Mouse (Mus musculus): Measurements from ENCODE around the gene Pea15a. TPM values are rescaled to one million over a fixed set of nuclear protein-coding genes. Genes with fewer than 3 reads are reported as not detected.

The Pea15a gene
- polyA plus RNA-seq, 1 experiment from 2014 or later: 118 TPM

GRCm38 (mm10) chr1:172203566-172203965, 3.0 kb downstream of the Pea15a start:
- Histone ChIP-seq H3K4me2 (replicated peaks) (peak overlapping the region; percentile 77), H3K9ac (no peak overlapping the region), H3K4me3 (no peak overlapping the region), H3K4me1 (peaks cover 64% of the 10 kb centered on the region), H3K36me3 (peaks cover 31% of the 10 kb centered on the region), H3K27ac (peak overlapping the region; percentile 83), H3K9me3 (no peaks in the 10 kb centered on the region), H3K27me3 (no peaks in the 10 kb centered on the region)
- ATAC-seq (ENCODE audit: insufficient number of reproducible peaks, insufficient read depth, low FRiP score, low TSS enrichment): no peak
- 7% methylated on average over 4 of the region's 4 CpGs for WGBS

GRCm38 (mm10) chr1:172202894-172203522, 3.6 kb downstream of the Pea15a start:
- no peaks in the 10 kb centered on the region for H3K27me3 ChIP-seq
- H3K27ac ChIP-seq: peak overlapping the region; percentile 83
- no peaks in the 10 kb centered on the region for H3K9me3 ChIP-seq
- peak overlapping the region; percentile 77 for H3K4me2 ChIP-seq (replicated peaks)
- no peak overlapping the region for H3K9ac ChIP-seq
- no peak overlapping the region for H3K4me3 ChIP-seq
- peak; percentile 7; the same call in 1 of the 2 replicates for ATAC-seq (ENCODE audit: insufficient number of reproducible peaks, insufficient read depth, low FRiP score, low TSS enrichment)
- peaks cover 64% of the 10 kb centered on the region for H3K4me1 ChIP-seq
- 24% methylated on average over 2 of the region's 2 CpGs for WGBS
- H3K36me3 ChIP-seq: peaks cover 37% of the 10 kb centered on the region

DNA sequence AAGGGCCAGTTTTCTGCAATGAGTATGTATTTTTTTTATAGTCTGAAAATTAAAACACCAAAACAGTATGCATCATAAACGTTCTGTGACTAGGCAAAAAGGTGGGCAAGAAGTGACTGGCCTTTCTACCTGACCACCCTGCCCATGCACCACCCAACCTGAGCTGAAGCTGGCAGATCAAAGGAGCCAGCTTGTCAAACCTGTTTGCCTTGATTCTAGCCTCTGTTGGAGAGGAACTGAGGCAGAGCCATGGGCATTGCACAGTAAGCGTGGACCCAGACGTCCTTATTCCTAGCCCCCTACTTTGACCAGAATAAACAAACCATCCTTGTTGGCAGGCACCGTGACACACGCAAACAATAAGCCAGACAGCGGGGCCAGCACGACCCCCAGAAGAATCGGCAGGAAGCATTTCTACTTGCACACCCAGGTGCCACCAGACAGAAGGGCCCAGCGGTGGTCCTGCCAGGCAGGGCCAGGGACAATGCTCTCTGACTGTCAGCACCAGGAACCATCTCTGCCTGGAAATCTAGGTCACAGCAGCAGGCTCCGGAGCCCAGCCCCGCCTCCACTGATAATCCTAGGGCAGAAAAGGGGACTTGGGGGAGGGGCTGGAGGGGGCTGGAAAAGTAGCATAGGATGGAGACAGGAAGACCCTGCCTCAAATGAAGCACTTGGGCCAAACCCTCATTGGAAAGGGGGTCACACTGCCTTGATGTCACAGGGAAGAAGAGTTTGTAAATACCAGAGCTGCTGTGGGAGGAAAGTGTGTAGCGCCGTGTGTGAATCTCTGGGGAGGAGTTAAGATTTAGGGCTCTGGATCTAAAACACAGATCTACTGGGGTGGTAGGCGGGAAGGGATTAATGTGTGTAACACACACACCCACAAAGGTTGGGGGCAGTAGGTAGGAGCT, 4.4 kb downstream of the Pea15a start:
- ATAC-seq (ENCODE audit: insufficient number of reproducible peaks, insufficient read depth, low FRiP score, low TSS enrichment): no peak
- 23% methylated on average over 14 of the region's 14 CpGs for WGBS
- H3K36me3 ChIP-seq: peaks cover 45% of the 10 kb centered on the region
- H3K27me3 ChIP-seq: no peaks in the 10 kb centered on the region
- H3K27ac ChIP-seq: peak overlapping the region; percentile 83
- peak overlapping the region; percentile 27; the same call in 1 of the 2 replicates for H3K9ac ChIP-seq
- H3K9me3 ChIP-seq: no peaks in the 10 kb centered on the region
- no peak overlapping the region for H3K4me3 ChIP-seq
- peaks cover 61% of the 10 kb centered on the region for H3K4me1 ChIP-seq
- H3K4me2 ChIP-seq (replicated peaks): peak overlapping the region; percentile 77

DNA sequence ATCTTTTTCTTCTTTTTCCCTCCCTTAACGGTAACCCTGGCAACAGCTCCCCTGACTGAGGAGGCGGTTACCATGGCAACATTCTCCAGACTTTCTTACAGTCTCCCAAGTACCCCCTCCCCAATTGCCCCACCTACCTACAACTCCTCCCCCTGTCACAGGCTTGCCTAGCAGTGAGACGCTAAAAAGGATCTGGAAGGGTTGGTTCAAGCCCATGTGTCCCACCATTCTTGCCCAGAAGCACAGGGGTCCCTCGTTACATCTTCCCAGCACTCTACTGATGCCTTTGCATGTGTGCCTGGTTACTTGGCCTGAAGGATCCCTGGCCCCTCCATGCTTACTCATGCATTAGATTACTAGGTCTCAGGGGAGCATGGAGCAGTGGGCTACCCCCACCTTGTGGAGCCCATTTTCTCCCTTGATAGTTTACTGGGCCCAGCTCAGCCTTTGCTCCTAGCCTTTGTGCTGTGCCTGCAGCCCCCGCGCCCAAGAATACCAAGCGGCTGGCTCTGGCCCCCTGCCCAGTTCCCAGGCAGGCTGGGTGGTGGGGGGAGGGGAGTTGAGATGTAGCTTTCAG, 5.6 kb downstream of the Pea15a start:
- Histone ChIP-seq H3K4me2 (replicated peaks) (no peak overlapping the region; the same call in 1 of the 2 replicates), H3K9ac (no peak overlapping the region), H3K9me3 (no peaks in the 10 kb centered on the region), H3K27me3 (no peaks in the 10 kb centered on the region), H3K4me1 (peaks cover 55% of the 10 kb centered on the region), H3K27ac (peak overlapping the region; percentile 71), H3K36me3 (peaks cover 57% of the 10 kb centered on the region), H3K4me3 (no peak overlapping the region)
- ATAC-seq (ENCODE audit: insufficient number of reproducible peaks, insufficient read depth, low FRiP score, low TSS enrichment): no peak
- 38% methylated on average over 7 of the region's 7 CpGs for WGBS

GRCm38 (mm10) chr1:172200161-172200560, 6.4 kb downstream of the Pea15a start:
- Histone ChIP-seq H3K27me3 (no peaks in the 10 kb centered on the region), H3K9ac (no peak overlapping the region), H3K36me3 (peaks cover 65% of the 10 kb centered on the region), H3K9me3 (no peaks in the 10 kb centered on the region), H3K4me3 (no peak overlapping the region), H3K4me1 (peaks cover 48% of the 10 kb centered on the region), H3K27ac (peak overlapping the region; percentile 23; the same call in 1 of the 2 replicates), H3K4me2 (replicated peaks) (no peak overlapping the region)
- 76% methylated on average over 5 of the region's 5 CpGs for WGBS
- ATAC-seq (ENCODE audit: insufficient number of reproducible peaks, insufficient read depth, low FRiP score, low TSS enrichment): no peak

DNA sequence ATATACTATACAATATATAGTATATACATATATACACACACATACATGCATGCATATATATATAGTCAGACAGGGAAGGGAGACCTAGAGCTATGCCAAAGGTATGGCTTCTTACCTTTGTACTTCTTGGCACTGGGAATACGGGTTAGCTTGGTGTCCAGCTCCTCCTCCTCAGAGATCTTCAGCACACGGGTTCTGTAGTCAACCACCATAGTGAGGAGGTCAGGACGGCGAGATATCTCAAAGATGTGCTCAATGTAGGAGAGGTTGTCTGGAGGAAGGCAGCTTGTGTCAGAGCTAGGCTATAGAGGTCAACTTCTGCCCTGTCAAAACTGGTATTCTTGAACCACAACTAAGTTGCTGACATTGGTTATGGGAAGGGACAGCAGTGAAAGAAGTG, 7.6 kb downstream of the Pea15a start:
- no peak overlapping the region for H3K4me2 ChIP-seq (replicated peaks)
- no peaks in the 10 kb centered on the region for H3K9me3 ChIP-seq
- no peak overlapping the region for H3K27ac ChIP-seq
- WGBS: 90% methylated on average over 4 of the region's 4 CpGs
- no peak overlapping the region for H3K9ac ChIP-seq
- H3K36me3 ChIP-seq: peaks cover 77% of the 10 kb centered on the region
- H3K27me3 ChIP-seq: no peaks in the 10 kb centered on the region
- peaks cover 36% of the 10 kb centered on the region for H3K4me1 ChIP-seq
- ATAC-seq (ENCODE audit: insufficient number of reproducible peaks, insufficient read depth, low FRiP score, low TSS enrichment): no peak
- no peak overlapping the region for H3K4me3 ChIP-seq

DNA sequence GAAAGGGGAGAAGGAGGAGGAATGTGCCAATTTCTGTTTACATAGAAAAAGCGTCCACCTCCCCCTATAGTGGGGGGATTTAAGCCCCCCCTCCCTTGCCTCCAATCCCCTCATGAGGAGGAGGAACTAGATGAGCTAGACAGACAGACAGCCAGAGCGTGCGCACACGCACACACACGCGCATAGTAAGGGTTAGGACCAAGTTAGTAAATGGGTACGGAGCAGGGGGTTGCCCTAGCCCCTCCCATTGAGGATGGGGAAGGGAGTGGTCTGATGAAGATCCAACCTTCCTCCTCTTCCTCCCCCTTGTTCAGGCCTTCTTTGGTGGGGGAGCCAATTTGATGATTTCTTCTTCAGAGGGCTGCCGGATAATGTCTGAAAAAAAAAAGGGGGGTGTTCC, 8.3 kb downstream of the Pea15a start:
- no peak overlapping the region for H3K27ac ChIP-seq
- H3K4me2 ChIP-seq (replicated peaks): no peak overlapping the region
- 89% methylated on average over 8 of the region's 8 CpGs for WGBS
- no peak for ATAC-seq (ENCODE audit: insufficient number of reproducible peaks, insufficient read depth, low FRiP score, low TSS enrichment)
- H3K9me3 ChIP-seq: no peaks in the 10 kb centered on the region
- no peak overlapping the region for H3K9ac ChIP-seq
- H3K27me3 ChIP-seq: no peaks in the 10 kb centered on the region
- H3K4me1 ChIP-seq: peaks cover 30% of the 10 kb centered on the region
- no peak overlapping the region for H3K4me3 ChIP-seq
- peaks cover 82% of the 10 kb centered on the region for H3K36me3 ChIP-seq

DNA sequence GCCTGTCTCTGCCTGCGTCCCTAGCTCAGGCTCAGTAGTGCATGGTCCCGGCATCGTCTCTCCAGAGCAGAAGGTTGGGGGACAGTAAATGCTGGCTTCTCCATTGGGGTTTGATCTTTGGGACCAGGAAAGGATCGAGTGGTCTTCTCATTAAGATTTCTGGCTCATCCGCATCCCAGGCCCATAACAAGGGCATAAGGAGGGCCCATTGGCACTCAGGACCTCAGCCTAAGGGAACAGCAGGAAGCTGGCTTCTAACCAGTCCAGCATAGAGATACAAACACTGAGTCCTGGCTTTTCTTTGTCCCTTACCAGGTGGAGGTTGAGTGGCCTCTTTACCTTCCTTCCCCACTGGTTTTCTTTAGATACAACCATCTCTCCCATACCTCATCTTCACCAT, 8.8 kb downstream of the Pea15a start:
- Histone ChIP-seq H3K36me3 (peaks cover 82% of the 10 kb centered on the region), H3K27ac (no peak overlapping the region), H3K27me3 (no peaks in the 10 kb centered on the region), H3K4me3 (no peak overlapping the region), H3K9me3 (no peaks in the 10 kb centered on the region), H3K4me2 (replicated peaks) (no peak overlapping the region), H3K4me1 (peaks cover 25% of the 10 kb centered on the region), H3K9ac (no peak overlapping the region)
- no peak for ATAC-seq (ENCODE audit: insufficient number of reproducible peaks, insufficient read depth, low FRiP score, low TSS enrichment)
- 76% methylated on average over 5 of the region's 5 CpGs for WGBS

GRCm38 (mm10) chr1:172197146-172197545, 9.5 kb downstream of the Pea15a start:
- no peaks in the 10 kb centered on the region for H3K27me3 ChIP-seq
- no peak overlapping the region for H3K4me2 ChIP-seq (replicated peaks)
- peaks cover 18% of the 10 kb centered on the region for H3K4me1 ChIP-seq
- H3K9me3 ChIP-seq: no peaks in the 10 kb centered on the region
- 0 out of 2 replicates have a peak overlapping the region, but pooled peaks have one; percentile 7 for H3K9ac ChIP-seq
- H3K27ac ChIP-seq: no peak overlapping the region
- no peak for ATAC-seq (ENCODE audit: insufficient number of reproducible peaks, insufficient read depth, low FRiP score, low TSS enrichment)
- H3K36me3 ChIP-seq: peaks cover 88% of the 10 kb centered on the region
- WGBS: 92% methylated on average over 3 of the region's 3 CpGs
- H3K4me3 ChIP-seq: no peak overlapping the region

GRCm38 (mm10) chr1:172194435-172194834, 12.2 kb downstream of the Pea15a start:
- Histone ChIP-seq H3K4me1 (no peaks in the 10 kb centered on the region), H3K36me3 (peaks cover 92% of the 10 kb centered on the region), H3K4me2 (replicated peaks) (no peak overlapping the region), H3K27me3 (no peaks in the 10 kb centered on the region), H3K4me3 (no peak overlapping the region), H3K9me3 (no peaks in the 10 kb centered on the region), H3K9ac (no peak overlapping the region), H3K27ac (no peak overlapping the region)
- 85% methylated on average over 8 of the region's 8 CpGs for WGBS
- no peak for ATAC-seq (ENCODE audit: insufficient number of reproducible peaks, insufficient read depth, low FRiP score, low TSS enrichment)

- no peak for ATAC-seq (ENCODE audit: insufficient number of reproducible peaks, insufficient read depth, low FRiP score, low TSS enrichment)
- H3K4me3 ChIP-seq: no peak overlapping the region
- no peaks in the 10 kb centered on the region for H3K9me3 ChIP-seq
- WGBS: 87% methylated on average over 3 of the region's 3 CpGs
- no peaks in the 10 kb centered on the region for H3K27me3 ChIP-seq
- no peak overlapping the region for H3K4me2 ChIP-seq (replicated peaks)
- no peak overlapping the region for H3K9ac ChIP-seq
- no peak overlapping the region for H3K27ac ChIP-seq
- peaks cover 90% of the 10 kb centered on the region for H3K36me3 ChIP-seq
- H3K4me1 ChIP-seq: no peaks in the 10 kb centered on the region
Measured at GRCm38 (mm10) chr1:172192217-172192616, 14.4 kb downstream of the Pea15a start.

Measured in embryonic facial prominence, embryonic 12.5 days (tissue).